Mouse (Mus musculus): Measurements from ENCODE around the gene A630076J17Rik. TPM values are rescaled to one million over a fixed set of nuclear protein-coding genes. Genes with fewer than 3 reads are reported as not detected.

Gene A630076J17Rik
- total RNA-seq, 4 experiments from 2014 or later: not detected

- DNase-seq: no peak
Observed at GRCm38 (mm10) chr3:107231202-107231601, 788 bp downstream of the A630076J17Rik start.

- peak; percentile 48 for DNase-seq
Observed at GRCm38 (mm10) chr3:107233351-107233813, 3.0 kb downstream of the A630076J17Rik start.

DNA sequence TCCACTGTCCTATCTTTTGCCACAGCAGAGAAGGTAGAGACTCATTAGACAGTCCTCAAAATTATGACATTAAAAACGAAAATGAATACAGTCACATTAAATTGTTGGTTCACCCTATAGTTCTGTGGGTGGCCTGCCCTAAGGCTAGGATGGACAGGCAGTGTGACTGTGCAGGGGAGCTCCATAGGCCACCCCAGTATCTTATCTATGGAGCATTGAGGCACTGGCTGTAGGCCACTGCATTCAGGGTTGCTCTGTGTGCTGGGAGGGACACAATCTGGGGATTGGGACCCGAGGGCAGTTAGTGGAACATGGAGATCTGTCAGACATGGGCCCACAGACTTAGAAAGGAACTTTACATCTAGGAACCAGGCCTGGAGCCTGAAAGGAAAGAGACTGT, 3.5 kb downstream of the A630076J17Rik start:
- no peak for DNase-seq

DNA sequence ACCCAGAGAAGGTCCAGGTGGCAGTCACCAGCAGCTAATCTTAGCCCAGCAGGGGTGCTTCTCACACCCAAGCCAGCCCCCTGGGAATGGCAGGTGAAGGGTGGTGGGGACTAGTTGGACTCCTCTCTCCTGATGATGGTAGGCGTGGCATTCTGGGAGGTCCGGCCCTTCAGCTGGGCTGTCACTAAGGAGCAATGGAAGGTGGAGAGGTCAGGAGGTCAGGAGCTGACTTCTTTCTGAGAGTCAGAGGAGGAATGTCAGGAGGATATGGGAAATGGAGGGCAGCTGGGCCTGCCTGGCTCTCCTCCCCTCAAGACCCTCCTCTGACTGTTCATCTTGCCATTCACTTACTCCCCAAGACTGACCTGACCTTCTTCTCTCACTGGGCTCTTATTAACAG, 7.6 kb downstream of the A630076J17Rik start:
- DNase-seq: no peak

DNA sequence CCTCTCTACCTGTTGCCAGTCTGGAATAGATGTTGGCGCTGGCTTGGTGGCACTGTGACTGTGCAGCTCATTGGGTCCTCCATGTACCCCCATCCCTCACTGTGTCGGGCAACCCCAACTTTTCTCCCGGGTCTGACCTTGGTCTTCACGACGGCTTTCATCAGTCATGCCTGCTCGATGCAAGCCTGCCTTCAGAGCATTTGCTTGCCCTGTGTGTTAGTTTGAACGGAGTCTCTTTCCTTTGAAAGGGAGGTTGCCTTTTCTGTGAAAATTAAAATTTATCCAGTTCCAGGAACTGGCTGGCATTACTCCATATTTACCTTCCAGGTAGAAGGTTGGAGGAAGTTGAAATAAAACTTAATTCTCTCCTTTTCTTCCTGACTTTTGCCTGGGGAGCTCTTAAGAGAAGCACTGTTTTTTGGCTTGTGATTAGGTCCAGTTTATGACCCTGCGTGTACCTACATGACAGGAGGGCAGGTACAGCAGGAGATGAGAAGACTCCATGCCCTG, 8.1 kb downstream of the A630076J17Rik start:
- no peak for DNase-seq

GRCm38 (mm10) chr3:107239607-107240006, 9.2 kb downstream of the A630076J17Rik start, which contains the start of gene Prok1:
Gene Prok1 (minus strand): TSS chr3:107239707.
- no peak for DNase-seq

- DNase-seq: no peak
Observed at GRCm38 (mm10) chr3:107241389-107242094, 11.1 kb downstream of the A630076J17Rik start.

- no peak for DNase-seq
Observed at GRCm38 (mm10) chr3:107246876-107247275, 16.5 kb downstream of the A630076J17Rik start.

DNA sequence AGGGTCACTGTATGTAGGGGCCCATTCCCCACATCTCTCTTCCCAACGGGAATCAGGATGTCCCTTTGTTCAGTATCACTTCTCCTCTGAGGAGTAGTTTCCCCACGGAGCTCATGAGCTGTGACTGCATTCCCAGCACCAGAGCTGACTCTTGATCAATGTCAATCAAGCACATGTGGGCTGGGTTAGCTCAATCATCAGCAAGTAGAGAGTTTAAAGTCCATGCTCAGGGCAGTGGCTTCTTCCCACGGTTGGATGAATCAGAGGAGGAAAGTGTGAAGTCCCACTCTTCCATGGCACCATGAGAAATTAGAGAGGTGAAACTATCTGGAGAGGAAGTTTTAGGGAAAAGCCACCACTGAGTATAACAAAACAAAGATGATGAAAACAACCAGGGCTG, 18.6 kb downstream of the A630076J17Rik start:
- DNase-seq: no peak

- DNase-seq: no peak
Observed at GRCm38 (mm10) chr3:107250320-107250719, 19.9 kb downstream of the A630076J17Rik start.

GRCm38 (mm10) chr3:107252035-107252434, 21.6 kb downstream of the A630076J17Rik start:
- DNase-seq: no peak

- no peak for DNase-seq
Observed at GRCm38 (mm10) chr3:107253925-107254324, 23.5 kb downstream of the A630076J17Rik start.

GRCm38 (mm10) chr3:107255992-107256391, 25.6 kb downstream of the A630076J17Rik start:
- DNase-seq: no peak

DNA sequence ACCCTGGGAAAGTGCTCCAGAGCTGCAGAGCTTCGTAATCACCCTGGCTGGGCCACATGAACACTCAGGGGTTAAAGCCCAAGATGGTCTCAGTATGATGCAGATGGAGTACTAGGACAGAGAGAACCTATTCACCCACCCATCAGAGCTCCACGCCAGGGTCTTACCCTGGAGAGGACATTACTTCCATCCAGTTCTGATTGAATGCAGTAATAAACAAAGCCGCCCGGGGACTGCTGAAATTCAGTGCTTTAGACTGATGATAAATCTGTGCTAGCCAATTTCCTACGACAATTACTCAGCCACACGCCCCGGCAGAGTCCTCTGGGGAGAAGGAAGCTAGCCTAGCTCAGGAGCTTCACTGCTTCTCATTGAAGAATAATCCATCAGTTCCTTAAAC, 26.3 kb downstream of the A630076J17Rik start:
- DNase-seq: no peak

- no peak for DNase-seq
Observed at GRCm38 (mm10) chr3:107257924-107258323, 27.5 kb downstream of the A630076J17Rik start.

DNA sequence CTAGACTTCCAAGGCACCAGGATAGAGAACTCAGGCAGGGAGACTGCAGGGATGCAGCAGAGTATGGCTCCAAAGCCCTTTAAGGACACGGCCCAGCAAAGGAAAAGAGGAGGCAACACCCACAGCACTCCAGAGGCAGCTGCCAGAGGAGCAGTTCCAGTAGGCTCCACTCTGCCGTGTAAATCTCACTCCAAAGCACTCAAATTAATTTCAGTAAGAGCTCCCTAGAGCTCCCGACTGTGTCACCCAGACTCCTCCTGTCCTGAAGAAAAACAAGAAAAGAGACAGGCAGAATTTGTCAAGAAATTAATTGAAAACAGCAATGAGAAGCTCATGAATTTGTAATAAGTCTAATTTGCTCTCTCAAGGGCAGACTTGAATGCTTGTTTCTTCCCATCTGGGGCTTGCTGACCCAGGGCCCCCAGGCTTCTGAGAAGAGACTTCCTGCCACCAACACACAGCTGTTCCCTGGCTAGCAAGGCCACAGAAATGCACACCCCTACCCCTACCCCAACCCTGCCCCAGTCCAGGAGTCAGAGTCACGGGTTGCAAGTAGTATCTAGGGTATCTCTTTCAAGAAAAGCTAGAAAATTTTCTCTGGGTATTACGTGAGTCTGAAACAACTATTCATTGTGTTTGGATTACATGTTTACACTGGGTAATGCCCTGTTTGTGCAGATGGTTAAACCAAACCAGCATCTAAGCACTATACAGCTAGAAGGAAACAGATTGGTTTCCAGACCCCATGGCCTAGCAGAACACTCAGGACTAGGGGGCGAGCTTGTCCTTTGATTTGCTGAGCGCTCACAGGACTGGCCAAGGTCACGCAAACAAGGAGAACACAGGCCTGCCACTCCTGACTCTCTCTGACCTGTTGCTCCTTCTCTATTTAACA, 30.8 kb downstream of the A630076J17Rik start:
- no peak for DNase-seq

DNA sequence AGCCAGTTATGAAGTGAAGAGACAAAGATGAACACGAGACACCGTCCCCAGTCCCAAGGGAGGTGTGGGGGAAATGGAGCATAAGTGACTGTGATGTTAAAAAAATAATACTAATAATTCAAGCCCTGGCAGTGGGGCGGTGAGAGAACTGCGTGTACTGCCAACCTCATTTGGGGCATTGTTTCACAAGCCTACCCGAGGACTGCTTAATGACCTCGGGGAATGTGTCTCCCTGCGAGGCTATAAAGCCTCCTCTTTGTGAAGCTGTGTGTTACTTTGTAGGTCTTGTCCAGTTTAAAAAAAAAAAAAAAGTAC, 31.4 kb downstream of the A630076J17Rik start:
- DNase-seq: peak; percentile 55

DNA sequence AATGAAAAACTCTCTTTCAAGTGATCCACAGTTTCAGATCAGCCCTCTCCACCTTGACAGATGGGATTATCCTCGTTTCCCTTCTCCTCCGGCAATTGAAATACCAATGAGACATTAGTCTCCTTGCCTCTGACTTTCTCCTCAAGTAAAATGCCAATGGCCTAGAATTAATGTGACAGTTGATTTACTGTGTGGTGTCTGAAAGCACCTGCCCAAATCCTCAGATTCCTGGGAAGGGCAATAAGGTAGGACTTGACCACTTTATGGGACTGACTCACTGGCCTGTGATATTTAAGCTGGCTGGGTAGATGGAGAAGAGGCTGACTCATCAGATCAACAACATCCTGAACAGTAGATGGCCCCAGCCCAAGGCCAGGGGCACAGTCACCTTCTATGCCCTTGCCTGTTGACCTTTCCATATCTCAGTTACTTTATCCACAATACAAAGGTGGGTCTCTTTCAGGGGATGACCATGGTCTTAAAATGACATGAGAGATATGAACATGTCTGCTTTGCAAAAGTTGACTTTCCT, 36.5 kb downstream of the A630076J17Rik start:
- no peak for DNase-seq

DNA sequence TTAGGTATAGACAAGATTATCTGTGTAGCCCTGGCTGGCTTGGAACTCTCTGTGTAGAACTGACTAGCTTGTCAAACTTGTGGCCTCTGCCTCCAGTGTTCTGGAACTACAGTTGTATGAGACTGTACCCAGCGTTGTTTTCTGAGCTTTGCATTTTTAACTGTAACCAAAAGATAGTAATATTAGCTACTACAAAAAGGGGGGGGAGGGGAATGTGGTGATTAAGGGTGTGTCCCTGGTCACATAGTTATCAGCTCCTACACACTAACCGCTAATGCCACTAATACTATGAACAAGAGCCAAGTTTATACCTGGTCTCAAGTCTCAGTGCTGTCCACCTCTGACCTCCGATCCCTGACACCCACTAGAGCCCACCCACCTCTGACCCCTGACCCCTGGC, 42.0 kb downstream of the A630076J17Rik start:
- no peak for DNase-seq

GRCm38 (mm10) chr3:107273820-107274219, 43.4 kb downstream of the A630076J17Rik start:
- peak; percentile 51 for DNase-seq

DNA sequence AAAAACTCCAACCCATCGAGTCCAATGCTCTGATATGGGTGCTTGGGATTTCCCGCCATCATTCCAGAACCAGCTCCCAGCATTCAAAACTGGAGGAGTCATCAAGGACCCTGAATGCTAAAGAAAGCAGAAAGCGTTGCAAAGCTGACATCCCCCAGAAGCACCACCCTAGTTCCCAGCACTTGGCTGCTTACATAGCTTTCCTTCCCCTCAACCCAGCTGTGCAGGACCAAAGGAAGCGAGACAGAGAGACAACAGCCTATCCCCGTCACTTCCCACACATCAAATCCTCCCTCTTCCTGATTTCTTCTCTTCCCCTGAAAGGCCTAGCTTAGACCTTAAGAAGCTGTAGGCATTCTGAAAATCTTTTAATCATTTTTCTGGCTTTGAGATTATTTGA, 44.9 kb downstream of the A630076J17Rik start:
- DNase-seq: no peak

DNA sequence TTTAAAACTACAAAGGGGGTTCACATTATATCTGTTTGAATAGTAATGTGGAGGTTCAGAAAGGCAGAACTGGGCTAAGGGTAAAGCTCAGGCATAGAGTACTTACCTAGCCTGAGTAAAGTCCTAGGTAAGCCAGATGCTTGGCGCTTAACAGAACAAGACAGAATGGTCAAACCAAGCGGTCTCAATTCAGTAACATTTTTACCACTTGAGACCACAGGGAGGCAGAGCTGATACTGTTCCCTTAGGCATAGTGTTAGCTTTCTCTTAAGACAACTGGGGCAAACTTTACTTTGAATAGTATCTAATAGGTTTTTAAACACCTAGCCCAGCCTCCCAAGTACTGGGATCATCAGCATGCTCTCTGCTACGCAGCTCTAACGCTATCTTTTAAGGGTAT, 45.6 kb downstream of the A630076J17Rik start:
- no peak for DNase-seq

- no peak for DNase-seq
Observed at GRCm38 (mm10) chr3:107276626-107277025, 46.2 kb downstream of the A630076J17Rik start.

Measured in adrenal gland, adult 8-10 months (tissue).